Mouse (Mus musculus) lung, adult 2 months (tissue): ENCODE measurements around the gene A930004D18Rik.

Experiments
- CTCF ChIP-seq: fragments of 200-500 bp; IDR thresholded peaks from 2 replicates; pipeline ENCODE4 v1.5.1; 2011; ENCODE audit warnings: mild to moderate bottlenecking, low read length, control low read depth; ENCODE audit not compliant: insufficient read depth
- POLR2A ChIP-seq: fragments of 200-500 bp; IDR thresholded peaks from 2 replicates; pipeline ENCODE4 v1.6.1; 2011; ENCODE audit warnings: low read depth, mild to moderate bottlenecking, control low read depth, low read length, borderline replicate concordance; ENCODE audit errors: extremely low read depth

DNA sequence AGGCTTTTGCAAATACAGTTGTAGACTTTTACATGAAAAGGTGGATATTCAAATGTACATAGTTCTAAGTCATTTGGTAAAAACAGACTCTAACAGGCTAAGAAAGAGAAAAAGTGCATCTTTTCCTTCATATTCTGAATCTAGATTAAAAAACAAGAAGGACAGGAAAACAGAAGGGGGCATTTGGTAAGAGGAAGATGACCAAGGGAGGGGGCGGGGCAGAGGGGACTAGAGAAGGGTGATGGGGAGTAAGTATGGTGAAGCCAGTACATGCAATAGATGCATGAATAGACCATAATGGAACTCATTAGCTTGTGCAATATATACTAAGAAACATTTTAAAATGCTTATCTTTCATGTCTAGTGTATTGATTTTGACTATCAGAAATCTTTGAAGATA lies 22.9 kb upstream of the A930004D18Rik start:
- TF ChIP-seq CTCF (no peak), POLR2A (no peak)
